Comparison of ENCODE assay signal across 20 mouse cellular contexts in genomic region chr4:136714530-136714929, GRCm38 (mm10).
DNase-seq lines count a peak whose midpoint lies in the region; ATAC-seq and TF ChIP-seq lines count a peak whose summit lies in the region.
"Had no signal": no experiment of that assay in that cellular context is flagged by ENCODE, and none has a peak within 500 bp of the region (broad histone marks: within the 10 kb centered on the region; RNA-seq: fewer than 3 reads in every experiment).

No protein-coding gene starts in this region.

- no peaks in the 10 kb centered on the region for H3K36me3 ChIP-seq in stomach, postnatal 0 days (ENCODE audit: control insufficient read depth, insufficient read depth, low read length)
- no peaks in the 10 kb centered on the region for H3K36me3 ChIP-seq in thymus, adult 2 months (ENCODE audit: control insufficient read depth, insufficient read depth, low read length)
- H3K36me3 ChIP-seq in hindbrain, embryonic 11.5 days (ENCODE audit: control insufficient read depth, insufficient read depth, low read length), result no peaks in the 10 kb centered on the region
- H3K36me3 ChIP-seq: embryonic facial prominence, embryonic 15.5 days; forebrain, embryonic 15.5 days had no signal

- no peak overlapping the region for H3K9ac ChIP-seq in stomach, postnatal 0 days (ENCODE audit: low read length)
- no peak overlapping the region for H3K9ac ChIP-seq in hindbrain, embryonic 11.5 days (ENCODE audit: low read depth, low read length)
- H3K9ac ChIP-seq: embryonic facial prominence, embryonic 15.5 days; forebrain, embryonic 15.5 days; hindbrain, embryonic 13.5 days had no signal

- no peak overlapping the region for H3K4me2 ChIP-seq in stomach, postnatal 0 days (replicated peaks; ENCODE audit: low read depth)
- H3K4me2 ChIP-seq in hindbrain, embryonic 11.5 days (replicated peaks; ENCODE audit: low read depth, low read length), result no peak overlapping the region
- H3K4me2 ChIP-seq: embryonic facial prominence, embryonic 15.5 days; forebrain, embryonic 15.5 days; hindbrain, embryonic 13.5 days had no signal

- 32% methylated on average over 6 of the region's 6 CpGs for WGBS in large intestine, adult 2 months
- 27% methylated on average over 6 of the region's 6 CpGs for WGBS in stomach, postnatal 0 days
- 86% methylated on average over 6 of the region's 6 CpGs for WGBS in thymus, adult 2 months
- 75% methylated on average over 6 of the region's 6 CpGs for WGBS in hindbrain, embryonic 11.5 days

- no peak overlapping the region for H3K27ac ChIP-seq in stomach, postnatal 0 days (replicated peaks)
- H3K27ac ChIP-seq in thymus, adult 2 months (ENCODE audit: control insufficient read depth, insufficient read depth, low read length), result no peak overlapping the region
- no peak overlapping the region for H3K27ac ChIP-seq in hindbrain, embryonic 11.5 days (ENCODE audit: low read depth, low read length)
- H3K27ac ChIP-seq: embryonic facial prominence, embryonic 15.5 days; forebrain, embryonic 15.5 days; hindbrain, embryonic 13.5 days; hindbrain, postnatal 0 days had no signal

- no peak for TF ChIP-seq POLR2A in thymus, adult 2 months (IDR thresholded peaks at IDR 0.05; ENCODE audit: control insufficient read depth, extremely low read depth, insufficient read depth, low read length, poor library complexity)

- no peaks in the 10 kb centered on the region for H3K9me3 ChIP-seq in stomach, postnatal 0 days (ENCODE audit: control insufficient read depth, low read length)
- no peaks in the 10 kb centered on the region for H3K9me3 ChIP-seq in hindbrain, embryonic 11.5 days (ENCODE audit: control insufficient read depth, low read length)
- H3K9me3 ChIP-seq: embryonic facial prominence, embryonic 15.5 days; forebrain, embryonic 15.5 days; hindbrain, embryonic 13.5 days had no signal

- no peak for TF ChIP-seq CTCF in stomach, postnatal 0 days (IDR thresholded peaks at IDR 0.05; ENCODE audit: low read depth)
- TF ChIP-seq CTCF in thymus, adult 2 months (IDR thresholded peaks at IDR 0.05; ENCODE audit: borderline replicate concordance, control insufficient read depth, extremely low read depth, insufficient read depth, low read length, poor library complexity), result no peak

- DNase-seq in frontal cortex, postnatal 14 days (ENCODE audit: low spot score in 2 of 2), result no peak
- DNase-seq in ZHBTc4 (ENCODE audit: low read depth, low spot score), result peak; percentile 27
- DNase-seq in large intestine, adult 2 months (ENCODE audit: low read depth, low spot score), result peak; percentile 29
- peak; percentile 46 for DNase-seq in stomach, postnatal 0 days (ENCODE audit: low spot score)
- no peak for DNase-seq in adrenal gland, postnatal 14 days
- DNase-seq in thymus, adult 2 months, result no peak
- no peak for DNase-seq in hindbrain, embryonic 11.5 days (ENCODE audit: low spot score)
- DNase-seq: adrenal gland, postnatal 10 days; cerebellum, adult 11-12 months; cerebellum, adult 9-10 months; cerebellum, postnatal 25 days; gastrocnemius, postnatal 25 days; heart, adult 11 months; heart, postnatal 10 days; heart, postnatal 4 days had no signal

- ATAC-seq in frontal cortex, adult (ENCODE audit: low TSS enrichment), result 0 out of 2 replicates have a peak, but pooled peaks have one; percentile 55
- ATAC-seq in stomach, postnatal 0 days (ENCODE audit: low FRiP score, low TSS enrichment), result peak; percentile 68
- no peak for ATAC-seq in hindbrain, embryonic 11.5 days (ENCODE audit: low FRiP score)
- ATAC-seq: forebrain, embryonic 15.5 days; hindbrain, postnatal 0 days had no signal

- no peak overlapping the region for H3K4me3 ChIP-seq in stomach, postnatal 0 days (ENCODE audit: low read depth, low read length)
- H3K4me3 ChIP-seq in thymus, adult 2 months (ENCODE audit: control insufficient read depth, insufficient read depth, low read length), result no peak overlapping the region
- H3K4me3 ChIP-seq in hindbrain, embryonic 11.5 days (ENCODE audit: low read depth, low read length), result no peak overlapping the region
- H3K4me3 ChIP-seq: embryonic facial prominence, embryonic 15.5 days; forebrain, embryonic 15.5 days; hindbrain, embryonic 13.5 days had no signal

- no peaks in the 10 kb centered on the region for H3K27me3 ChIP-seq in stomach, postnatal 0 days (ENCODE audit: control insufficient read depth, insufficient read depth, low read length)
- no peaks in the 10 kb centered on the region for H3K27me3 ChIP-seq in thymus, adult 2 months (ENCODE audit: control insufficient read depth, insufficient read depth, low read length)
- H3K27me3 ChIP-seq in hindbrain, embryonic 11.5 days (ENCODE audit: control insufficient read depth, insufficient read depth, low read length), result no peaks in the 10 kb centered on the region
- H3K27me3 ChIP-seq: embryonic facial prominence, embryonic 15.5 days; forebrain, embryonic 15.5 days; hindbrain, embryonic 13.5 days had no signal

- H3K4me1 ChIP-seq in stomach, postnatal 0 days (replicated peaks; ENCODE audit: control insufficient read depth, insufficient read depth), result no peaks in the 10 kb centered on the region
- H3K4me1 ChIP-seq in thymus, adult 2 months (replicated peaks; ENCODE audit: control insufficient read depth, insufficient read depth, low read length), result peaks cover 22% of the 10 kb centered on the region
- H3K4me1 ChIP-seq in hindbrain, embryonic 11.5 days (replicated peaks; ENCODE audit: control insufficient read depth, insufficient read depth, low read length), result no peaks in the 10 kb centered on the region

- TF ChIP-seq EP300 in stomach, postnatal 0 days (optimal IDR thresholded peaks at IDR 0.05), result no peak

Comparison
In these comparisons a context has a peak if more than half of its experiments do, and no peak if none do; other contexts are left out.
1. DNase-seq: peak in ZHBTc4 (single experiment), large intestine, adult 2 months (single experiment) and stomach, postnatal 0 days (single experiment); none in frontal cortex, postnatal 14 days (0 of 2), adrenal gland, postnatal 14 days (single experiment), thymus, adult 2 months (single experiment) and hindbrain, embryonic 11.5 days (single experiment).